Mouse (Mus musculus) ES-E14 (cell line): ENCODE measurements around the gene Pde4dip.

Source experiments
- CHD2 ChIP-seq: IDR thresholded peaks from 2 replicates; pipeline ENCODE4 v1.6.1; 2014; ENCODE audit warnings: mild to moderate bottlenecking, low read depth, low read length, inconsistent platforms
- HCFC1 ChIP-seq: IDR thresholded peaks from 2 replicates; pipeline ENCODE4 v1.6.1; 2012; ENCODE audit warnings: low read length, inconsistent platforms, borderline replicate concordance; ENCODE audit not compliant: insufficient read depth
- MAFK ChIP-seq: IDR thresholded peaks from 2 replicates; pipeline ENCODE4 v1.6.1; 2014; ENCODE audit warnings: mild to moderate bottlenecking, low read depth, low read length, inconsistent platforms; ENCODE audit not compliant: insufficient read depth
- ZC3H11A ChIP-seq: IDR thresholded peaks from 2 replicates; pipeline ENCODE4 v1.6.1; 2012; ENCODE audit warnings: low read depth, mild to moderate bottlenecking, inconsistent platforms, low read length, borderline replicate concordance
- ZNF384 ChIP-seq: IDR thresholded peaks from 2 replicates; pipeline ENCODE4 v1.6.1; 2012; ENCODE audit warnings: low read depth, low read length, inconsistent platforms

- no peak for TF ChIP-seq ZNF384
- no peak for TF ChIP-seq ZC3H11A
- no peak for TF ChIP-seq MAFK
- no peak for TF ChIP-seq CHD2
- TF ChIP-seq HCFC1 = no peak
Measured at GRCm38 (mm10) chr3:97797371-97797770, 91.1 kb downstream of the Pde4dip start.
